Mouse (Mus musculus): Measurements from ENCODE around the gene Gm9008. TPM values are rescaled to one million over a fixed set of nuclear protein-coding genes. Genes with fewer than 3 reads are reported as not detected.
"Not testable (repeated sequence)": the region's sequence is repeated elsewhere in the genome, so short reads cannot be mapped to it uniquely, and the experiment has no call there.

Gene Gm9008
- total RNA-seq (2021), result 1 to 10 TPM; 6.2 to 6.3 TPM
- long read RNA-seq, experiment 1, partial matches to known transcripts, result 0 of 1 reads
- long read RNA-seq, experiment 1, other reads (novel, unspliced or antisense), result 0 of 1 reads
- long read RNA-seq, experiment 2, partial matches to known transcripts, result 0 of 3 reads
- long read RNA-seq, experiment 2, other reads (novel, unspliced or antisense), result 0 of 3 reads

DNA sequence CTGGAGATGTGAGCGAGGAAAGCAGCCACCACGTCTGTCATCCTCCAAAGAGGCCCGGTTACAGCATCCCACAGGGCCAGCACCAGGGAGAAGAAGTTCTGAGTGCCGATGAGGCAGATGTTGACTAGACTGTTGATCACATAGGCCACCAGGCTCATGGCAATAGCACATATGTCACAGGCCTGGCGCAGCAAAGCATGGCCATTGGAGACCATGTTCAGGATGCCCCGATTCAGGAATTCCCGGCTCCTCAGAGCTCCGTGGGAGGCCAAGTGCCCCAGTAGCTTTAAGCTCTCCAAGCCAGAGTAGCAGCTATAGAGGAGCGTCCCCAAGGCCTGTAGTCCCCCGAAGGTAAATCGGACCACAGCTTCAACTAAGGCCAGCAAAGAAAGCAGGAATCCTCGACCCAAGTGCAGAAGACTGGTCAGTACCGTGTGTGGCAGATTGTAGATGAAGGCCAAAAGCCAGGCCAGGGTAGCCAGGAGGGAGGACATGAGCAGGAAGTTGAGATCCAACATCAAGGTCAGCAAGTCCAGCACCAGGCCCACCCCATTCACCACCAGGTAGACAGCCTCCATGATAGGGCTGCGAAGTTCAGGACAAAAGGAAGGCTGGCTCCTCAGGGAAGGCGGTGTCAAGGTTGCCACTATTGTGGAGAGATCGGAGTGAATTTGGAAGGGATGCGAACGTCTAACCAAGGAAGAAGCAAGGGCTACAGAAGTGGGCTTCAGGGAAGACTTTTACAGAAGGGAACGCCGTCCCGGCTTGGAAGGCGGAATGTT, at the start of gene Gm9008:
Gene Gm9008 (minus strand): TSS at position 731 of the 782 bp plus-strand sequence.
- H3K4me3 ChIP-seq; H3K27ac ChIP-seq; DNase-seq (ENCODE audit: low spot score in 2 of 2): not testable (repeated sequence)

DNA sequence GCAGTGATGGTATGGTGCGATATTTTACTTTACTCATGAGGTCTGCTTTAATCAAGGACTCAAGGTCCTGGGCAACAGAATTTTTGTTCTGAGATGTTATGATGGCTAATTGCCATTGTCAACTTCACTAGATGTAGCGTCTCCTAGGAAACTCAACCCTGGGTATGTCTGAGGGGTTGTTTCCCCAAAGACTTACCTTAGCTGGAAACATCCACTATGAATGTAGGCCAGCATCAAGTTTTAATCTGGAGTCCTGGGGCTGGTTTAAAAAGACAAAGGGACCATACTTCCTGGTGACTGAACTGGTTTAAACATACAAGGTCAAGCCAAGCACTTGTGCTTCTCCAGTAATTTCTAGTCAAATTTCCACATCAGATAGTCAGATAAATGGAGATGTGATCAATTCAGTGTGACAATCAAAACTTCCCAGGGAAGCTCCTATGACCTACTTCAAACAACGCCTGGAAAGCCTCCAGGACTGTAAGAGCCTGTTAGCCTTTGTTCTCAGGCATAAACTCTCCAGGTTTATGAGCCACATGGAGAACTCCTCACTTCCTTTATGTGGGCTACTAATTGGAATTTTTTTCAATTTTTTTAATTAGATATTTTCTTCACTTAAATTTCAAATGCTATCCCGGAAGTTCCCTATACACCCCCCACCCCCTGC, 24.5 kb upstream of the Gm9008 start:
- DNase-seq (ENCODE audit: low spot score in 2 of 2), result no peak
- no peak overlapping the region for H3K27ac ChIP-seq
- H3K4me3 ChIP-seq, result no peak overlapping the region
- no peak for TF ChIP-seq CTCF (conservative IDR thresholded peaks at IDR 0.05)

DNA sequence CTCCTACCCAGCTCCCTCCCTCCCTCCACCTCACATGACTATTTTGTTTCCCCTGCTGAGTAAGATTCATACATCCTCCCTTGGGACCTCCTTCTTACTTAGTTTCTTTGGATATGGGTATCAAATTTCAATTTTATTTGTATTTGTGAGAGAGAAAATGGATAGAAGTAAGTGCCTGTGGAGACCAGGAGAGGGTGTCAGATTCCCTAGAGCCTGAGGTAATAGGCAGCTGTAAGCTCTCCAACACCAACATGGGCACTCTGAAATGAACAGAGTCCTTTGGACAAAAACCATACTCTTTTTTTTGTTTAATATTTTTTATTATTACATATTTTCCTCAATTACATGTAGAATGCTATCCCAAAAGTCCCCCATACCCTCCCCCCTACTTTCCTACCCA, 12.6 kb upstream of the Gm9008 start:
- no peak overlapping the region for H3K4me3 ChIP-seq
- no peak for DNase-seq (ENCODE audit: low spot score in 2 of 2)
- TF ChIP-seq CTCF (conservative IDR thresholded peaks at IDR 0.05), result no peak
- H3K27ac ChIP-seq, result no peak overlapping the region

DNA sequence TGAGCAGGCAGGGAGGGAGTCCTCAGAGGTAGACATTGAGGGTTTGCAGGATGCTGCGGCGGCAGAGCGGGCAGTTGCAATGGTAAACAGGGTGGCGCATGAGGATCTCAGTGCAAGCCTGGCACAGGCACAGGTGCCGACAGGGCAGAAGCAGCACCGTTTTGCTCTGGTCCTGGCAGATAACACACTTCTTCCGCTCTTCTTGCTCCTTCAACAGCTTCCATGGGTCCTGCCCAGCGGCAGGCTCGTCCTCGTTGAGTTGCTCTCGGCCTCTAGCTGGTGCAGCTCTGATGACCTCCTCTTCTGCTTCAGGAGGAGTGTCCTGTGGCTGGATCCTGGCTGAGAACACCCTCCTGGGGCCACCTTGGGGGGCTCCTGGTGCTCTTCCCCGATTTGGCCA, 1.2 kb downstream of the Gm9008 start:
- not testable (repeated sequence) for H3K27ac ChIP-seq; DNase-seq (ENCODE audit: low spot score in 2 of 2); H3K4me3 ChIP-seq

DNA sequence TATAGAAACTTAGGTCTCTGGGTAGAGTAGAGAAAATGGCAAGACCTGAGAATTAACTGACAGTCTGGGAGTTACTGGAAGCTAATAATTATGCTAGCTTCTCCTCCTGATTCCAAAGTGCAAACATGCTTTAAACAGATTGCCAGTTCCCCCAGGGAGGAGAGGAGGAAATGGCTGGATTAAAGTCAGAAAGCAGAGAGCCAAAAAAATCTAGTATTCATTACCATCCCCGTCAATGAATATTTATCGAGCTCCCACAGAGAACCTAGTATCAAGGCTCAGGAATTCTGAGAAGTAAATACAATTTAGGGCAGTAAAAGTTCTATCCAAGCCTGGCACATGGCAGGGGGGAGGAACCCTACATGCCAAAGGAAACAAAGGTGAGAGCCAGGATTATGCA, 29.4 kb downstream of the Gm9008 start:
- H3K4me3 ChIP-seq, result no peak overlapping the region
- peak; percentile 26 to 52 for DNase-seq (ENCODE audit: low spot score in 2 of 2)
- 0 out of 2 replicates have a peak overlapping the region, but pooled peaks have one; percentile 6 for H3K27ac ChIP-seq
- TF ChIP-seq CTCF (conservative IDR thresholded peaks at IDR 0.05), result no peak

Data from layer of hippocampus, adult 2 months (tissue).